Mouse (Mus musculus): ENCODE data around the gene Inpp5d.

- no peak for TF ChIP-seq GATA1 (IDR thresholded peaks at IDR 0.05; ENCODE audit: low read length)
- no peak for TF ChIP-seq TAL1 (IDR thresholded peaks at IDR 0.05; ENCODE audit: low read length)
Measured at GRCm38 (mm10) chr1:87608416-87609046, 11.6 kb upstream of the Inpp5d start.

Data from erythroblast, embryonic 14.5 days (primary cell).